In genomic region chr10:52381321-52381801, GRCm38 (mm10) we compare ENCODE assay signal across 9 mouse cellular contexts. TPM values are rescaled to one million over a fixed set of nuclear protein-coding genes. Genes with fewer than 3 reads are reported as not detected.
A peak's percentile ranks its signal among the peaks of the same experiment; 100 is the strongest.
DNase-seq lines count a peak whose midpoint lies in the region; ATAC-seq and TF ChIP-seq lines count a peak whose summit lies in the region.
"Had no signal": no experiment of that assay in that cellular context is flagged by ENCODE, and none has a peak within 500 bp of the region (broad histone marks: within the 10 kb centered on the region; RNA-seq: fewer than 3 reads in every experiment).

No protein-coding gene starts in this region.

- H3K27ac ChIP-seq in embryonic fibroblast, embryonic 13.5 days (ENCODE audit: insufficient read depth, low read length) = peak overlapping the region; percentile 20; the same call in 1 of the 2 replicates
- H3K27ac ChIP-seq in intestine, embryonic 16.5 days (ENCODE audit: low read length) = peak overlapping the region; percentile 83
- H3K27ac ChIP-seq in midbrain, embryonic 15.5 days = peak overlapping the region; percentile 97

- no peaks in the 10 kb centered on the region for H3K36me3 ChIP-seq in intestine, embryonic 16.5 days (ENCODE audit: control insufficient read depth, insufficient read depth, low read length)
- no peaks in the 10 kb centered on the region for H3K36me3 ChIP-seq in midbrain, embryonic 15.5 days (replicated peaks)

- H3K4me3 ChIP-seq in embryonic fibroblast, embryonic 13.5 days (ENCODE audit: insufficient read depth, low read length) = peak overlapping the region; percentile 98
- peak overlapping the region; percentile 94 for H3K4me3 ChIP-seq in intestine, embryonic 16.5 days (ENCODE audit: low read length)
- peak overlapping the region; percentile 96 for H3K4me3 ChIP-seq in midbrain, embryonic 15.5 days

- no peak; the same call in 1 of the 2 replicates for TF ChIP-seq POLR2A in embryonic fibroblast, embryonic 13.5 days (IDR thresholded peaks at IDR 0.05; ENCODE audit: low read depth, low read length)

- peak; percentile 51; the same call in 1 of the 2 replicates for ATAC-seq in cerebellum, adult (ENCODE audit: insufficient number of reproducible peaks, low FRiP score, low TSS enrichment)
- ATAC-seq in intestine, embryonic 16.5 days = peak; percentile 34
- ATAC-seq in midbrain, embryonic 15.5 days (replicated peaks) = peak; percentile 73

- WGBS in intestine, embryonic 16.5 days = under 1% methylated on average over 19 of the region's 19 CpGs
- under 1% methylated on average over 19 of the region's 19 CpGs for WGBS in midbrain, embryonic 15.5 days

- no peak for TF ChIP-seq CTCF in embryonic fibroblast, embryonic 13.5 days (IDR thresholded peaks at IDR 0.05; ENCODE audit: borderline replicate concordance, insufficient read depth, low read length)

- no peaks in the 10 kb centered on the region for H3K27me3 ChIP-seq in intestine, embryonic 16.5 days (replicated peaks; ENCODE audit: control insufficient read depth, insufficient read depth, low read length)
- H3K27me3 ChIP-seq in midbrain, embryonic 15.5 days (replicated peaks) = no peaks in the 10 kb centered on the region

- peaks cover 4% of the 10 kb centered on the region; the same call in 1 of the 2 replicates for H3K4me1 ChIP-seq in embryonic fibroblast, embryonic 13.5 days (ENCODE audit: control insufficient read depth, insufficient read depth, low read length)
- peaks cover 5% of the 10 kb centered on the region; the same call in 1 of the 2 replicates for H3K4me1 ChIP-seq in intestine, embryonic 16.5 days (ENCODE audit: control insufficient read depth, insufficient read depth, low read length)
- H3K4me1 ChIP-seq in midbrain, embryonic 15.5 days = peaks cover 24% of the 10 kb centered on the region

- H3K9ac ChIP-seq in intestine, embryonic 16.5 days (ENCODE audit: low read depth, low read length) = peak overlapping the region; percentile 93
- peak overlapping the region; percentile 96 for H3K9ac ChIP-seq in midbrain, embryonic 15.5 days

- no peaks in the 10 kb centered on the region for H3K9me3 ChIP-seq in intestine, embryonic 16.5 days (ENCODE audit: control insufficient read depth, low read length)
- no peaks in the 10 kb centered on the region for H3K9me3 ChIP-seq in midbrain, embryonic 15.5 days

- H3K4me2 ChIP-seq in intestine, embryonic 16.5 days (ENCODE audit: low read depth, low read length) = peak overlapping the region; percentile 57
- H3K4me2 ChIP-seq in midbrain, embryonic 15.5 days = peak overlapping the region; percentile 61

- no peak for DNase-seq in cerebellum, adult 11-12 months
- peak; percentile 16 for DNase-seq in retina, adult 2 months (ENCODE audit: low read depth, low spot score)
- no peak for DNase-seq in retina, embryonic 14.5 days (ENCODE audit: low spot score)
- no peak for DNase-seq in gastrocnemius, postnatal 25 days

RNA-seq across cellular contexts. Expression of gene Gopc, which starts 0.6 kb away (rescaled TPM):
- 31.2 and 31.6 TPM in 2 replicates for polyA plus RNA-seq in embryonic fibroblast, embryonic 13.5 days (2011; ENCODE audit: insufficient read length, low read depth, missing spikeins)
- polyA plus RNA-seq in intestine, embryonic 16.5 days (2015; fragmentation: Nextera tagmentation; extraction: Ambion mirVana) = 15.9 and 16.0 TPM in 2 replicates
- 26.1 and 26.5 TPM in 2 replicates for polyA plus RNA-seq in midbrain, embryonic 15.5 days (2015; fragmentation: Nextera tagmentation; extraction: Ambion mirVana)
- total RNA-seq in gastrocnemius, postnatal 25 days (2021) = 1 to 10 TPM; 8.0 to 8.4 TPM

RNA-seq across cellular contexts. Expression of gene Nepn, which starts 7.4 kb away (rescaled TPM):
- polyA plus RNA-seq in embryonic fibroblast, embryonic 13.5 days (2011; ENCODE audit: insufficient read length, low read depth, missing spikeins) = not detected in 2 replicates
- 0.36 and 0.77 TPM in 2 replicates for polyA plus RNA-seq in intestine, embryonic 16.5 days (2015; fragmentation: Nextera tagmentation; extraction: Ambion mirVana)
- not detected in 2 replicates for polyA plus RNA-seq in midbrain, embryonic 15.5 days (2015; fragmentation: Nextera tagmentation; extraction: Ambion mirVana)
- under 1 TPM; 0.15 to 0.19 TPM for total RNA-seq in gastrocnemius, postnatal 25 days (2021)
- total RNA-seq: layer of hippocampus, postnatal 36 days had no signal

RNA-seq across cellular contexts. Expression of gene Gm26741, which starts 22.8 kb away (rescaled TPM):
- polyA plus RNA-seq in embryonic fibroblast, embryonic 13.5 days (2011; ENCODE audit: insufficient read length, low read depth, missing spikeins) = not detected in 2 replicates
- polyA plus RNA-seq in intestine, embryonic 16.5 days (2015; fragmentation: Nextera tagmentation; extraction: Ambion mirVana) = not detected in 2 replicates
- polyA plus RNA-seq in midbrain, embryonic 15.5 days (2015; fragmentation: Nextera tagmentation; extraction: Ambion mirVana) = not detected in 2 replicates
- not detected for total RNA-seq in gastrocnemius, postnatal 25 days (2021)
- total RNA-seq: layer of hippocampus, postnatal 36 days had no signal

RNA-seq across cellular contexts. Expression of gene Nus1, which starts 36.0 kb away (rescaled TPM):
- 74.9 and 81.5 TPM in 2 replicates for polyA plus RNA-seq in embryonic fibroblast, embryonic 13.5 days (2011; ENCODE audit: insufficient read length, low read depth, missing spikeins)
- polyA plus RNA-seq in intestine, embryonic 16.5 days (2015; fragmentation: Nextera tagmentation; extraction: Ambion mirVana) = 12.9 and 13.1 TPM in 2 replicates
- polyA plus RNA-seq in midbrain, embryonic 15.5 days (2015; fragmentation: Nextera tagmentation; extraction: Ambion mirVana) = 22.3 and 23.1 TPM in 2 replicates
- total RNA-seq in gastrocnemius, postnatal 25 days (2021) = 10 to 100 TPM; 18.1 to 18.6 TPM

Comparison
In these comparisons a context has a peak if more than half of its experiments do, and no peak if none do; other contexts are left out.
1. H3K27ac ChIP-seq: peak in every context shown above with its lines; median percentile 97 in midbrain, embryonic 15.5 days; 83 in intestine, embryonic 16.5 days; 20 in embryonic fibroblast, embryonic 13.5 days.